Mouse (Mus musculus): ENCODE measurements around the gene Cbfb. TPM values are rescaled to one million over a fixed set of nuclear protein-coding genes. Genes with fewer than 3 reads are reported as not detected.
"Not testable (repeated sequence)": the region's sequence is repeated elsewhere in the genome, so short reads cannot be mapped to it uniquely, and the experiment has no call there.

Cbfb gene
- polyA plus RNA-seq (2015; fragmentation: Nextera tagmentation; extraction: Ambion mirVana): 68.5 and 77.3 TPM in 2 replicates

- DNase-seq (ENCODE audit: low spot score): peak; percentile 97
Measured at GRCm38 (mm10) chr8:105170381-105171115, at the start of gene Cbfb. TSS of gene Cbfb (plus strand) at chr8:105170674.

GRCm38 (mm10) chr8:105129864-105130263, 40.6 kb upstream of the Cbfb start:
- DNase-seq (ENCODE audit: low spot score): no peak

DNA sequence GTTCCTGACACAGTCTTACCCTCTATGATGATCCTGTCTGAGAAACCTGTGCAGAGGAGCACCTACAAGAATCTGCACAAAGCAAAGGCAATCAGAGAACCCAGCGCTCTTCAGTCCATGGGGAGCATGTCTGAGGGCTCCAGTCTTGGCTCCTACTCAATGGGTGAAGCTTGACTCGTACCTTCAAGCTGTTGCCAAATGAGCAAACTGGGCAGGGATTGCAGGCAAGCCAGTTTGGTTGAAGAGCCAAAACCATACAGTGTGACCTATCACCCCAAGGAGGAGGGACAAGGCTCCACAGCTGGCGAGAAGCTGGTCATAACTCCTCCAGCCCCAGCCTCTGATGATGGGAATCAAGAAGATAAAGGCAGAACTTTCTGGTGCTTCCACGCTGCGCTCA, 39.0 kb upstream of the Cbfb start, which contains the start of gene Ces4a:
TSS of gene Ces4a (plus strand) at position 292 of the 400 bp plus-strand sequence.
- no peak for DNase-seq (ENCODE audit: low spot score)

DNA sequence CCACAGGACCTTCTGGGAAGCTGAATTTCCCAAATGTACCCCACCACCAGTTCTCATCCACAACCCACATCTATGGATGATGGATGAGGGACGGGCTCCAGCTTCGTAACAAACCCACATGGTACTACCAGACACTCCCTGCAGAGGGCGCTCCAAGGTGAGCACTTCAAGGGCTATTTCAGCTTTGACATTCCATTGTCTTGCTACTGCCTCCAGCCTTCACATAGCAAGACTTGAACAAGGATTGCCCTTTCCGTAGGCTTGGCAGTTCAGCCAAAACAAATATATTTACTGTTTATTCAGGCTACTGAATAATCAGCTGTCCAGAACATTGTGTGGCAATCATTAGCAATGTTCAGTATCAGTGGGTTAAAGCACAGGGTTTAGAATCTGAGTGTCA, 32.1 kb upstream of the Cbfb start:
- DNase-seq (ENCODE audit: low spot score): peak; percentile 50

DNA sequence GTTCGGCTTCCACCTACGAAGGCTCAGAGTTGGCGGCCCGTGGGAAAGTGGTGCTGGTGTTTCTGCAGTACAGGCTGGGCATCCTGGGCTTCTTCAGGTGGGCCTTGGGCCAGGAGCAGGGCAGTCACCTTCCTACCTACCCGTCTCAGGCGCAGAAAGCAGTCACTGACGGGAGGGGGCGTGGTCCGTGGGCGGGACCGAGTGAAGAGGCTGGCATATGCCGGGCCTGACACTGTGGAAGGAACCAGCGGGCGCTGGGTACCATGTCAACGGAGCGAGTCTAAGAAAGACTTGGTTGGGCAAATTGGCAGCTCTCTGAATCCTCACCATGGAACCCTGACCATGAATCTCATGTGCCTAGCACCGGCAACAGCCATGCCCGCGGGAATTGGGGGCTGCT, 28.1 kb upstream of the Cbfb start:
- DNase-seq (ENCODE audit: low spot score): no peak

DNA sequence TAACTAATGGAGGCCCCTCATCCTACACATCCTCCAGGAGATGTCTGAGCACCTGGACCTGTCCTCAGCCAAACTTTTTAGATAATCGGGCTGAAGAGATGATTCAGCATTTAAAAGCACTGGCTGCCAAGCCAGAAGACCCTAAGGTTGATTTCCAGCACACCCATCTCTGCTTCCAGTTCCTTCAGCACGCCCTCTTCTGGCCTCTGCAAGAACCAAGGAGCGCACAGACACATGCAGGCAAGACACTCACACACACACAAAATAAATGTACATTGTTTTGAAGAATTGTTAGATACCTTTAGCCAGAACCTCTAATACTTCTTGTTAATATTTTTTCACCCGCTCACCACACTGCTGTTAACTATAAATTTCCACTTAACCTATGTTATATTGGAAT, 18.8 kb upstream of the Cbfb start:
- no peak for DNase-seq (ENCODE audit: low spot score)

- DNase-seq (ENCODE audit: low spot score): no peak
Measured at GRCm38 (mm10) chr8:105152623-105153398, 17.7 kb upstream of the Cbfb start.

- no peak for DNase-seq (ENCODE audit: low spot score)
Measured at GRCm38 (mm10) chr8:105154316-105154715, 16.2 kb upstream of the Cbfb start.

GRCm38 (mm10) chr8:105155091-105155745, 15.3 kb upstream of the Cbfb start:
- no peak for DNase-seq (ENCODE audit: low spot score)

GRCm38 (mm10) chr8:105157555-105157954, 12.9 kb upstream of the Cbfb start:
- peak; percentile 66 for DNase-seq (ENCODE audit: low spot score)

GRCm38 (mm10) chr8:105158084-105158483, 12.4 kb upstream of the Cbfb start:
- no peak for DNase-seq (ENCODE audit: low spot score)

DNA sequence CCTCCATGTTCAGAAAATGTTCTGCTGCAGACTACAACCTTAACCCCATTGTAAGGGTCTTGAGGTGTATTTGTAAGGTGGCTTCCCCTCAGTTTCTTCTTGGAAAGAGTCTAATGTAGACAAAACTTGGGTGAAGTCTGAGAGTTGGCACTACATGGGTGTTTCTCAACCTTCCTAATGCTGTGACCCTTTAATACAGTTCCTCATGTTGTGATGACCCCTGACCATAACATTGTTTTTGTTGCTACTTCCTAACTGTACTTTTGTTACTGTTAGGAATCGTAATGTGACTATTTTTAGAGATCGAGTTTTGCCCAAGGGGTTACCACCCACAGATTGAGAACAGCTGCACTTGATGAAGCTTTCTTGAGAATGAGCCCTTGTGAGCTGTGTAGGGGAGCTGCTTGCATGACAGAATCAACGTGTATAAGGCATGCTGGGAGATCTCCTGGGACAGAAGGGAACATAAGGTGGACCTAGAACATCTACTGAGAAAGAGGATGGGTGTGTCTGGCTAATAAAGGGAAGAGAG, 9.3 kb upstream of the Cbfb start:
- no peak for DNase-seq (ENCODE audit: low spot score)

GRCm38 (mm10) chr8:105164272-105164902, 6.1 kb upstream of the Cbfb start:
- DNase-seq (ENCODE audit: low spot score): no peak

DNA sequence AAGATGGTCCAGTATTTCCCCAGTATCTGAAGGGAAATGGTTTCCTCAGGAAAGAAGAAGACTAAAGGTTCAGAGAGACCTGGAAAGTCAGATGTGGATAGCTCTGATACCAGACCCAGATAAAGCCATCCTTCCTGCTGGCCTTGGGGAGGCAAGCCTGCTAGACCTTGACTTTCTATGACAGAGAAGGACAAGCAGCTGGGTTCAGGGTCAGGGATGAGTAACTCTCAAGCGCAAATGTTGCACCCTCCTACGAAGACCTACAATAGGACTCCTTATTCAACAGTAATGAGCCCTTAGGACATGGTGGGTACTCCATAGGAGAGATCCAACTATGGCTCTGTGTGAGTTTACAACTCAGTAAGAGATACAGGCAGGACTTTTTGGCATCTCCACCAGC, 5.3 kb upstream of the Cbfb start:
- DNase-seq (ENCODE audit: low spot score): no peak

DNA sequence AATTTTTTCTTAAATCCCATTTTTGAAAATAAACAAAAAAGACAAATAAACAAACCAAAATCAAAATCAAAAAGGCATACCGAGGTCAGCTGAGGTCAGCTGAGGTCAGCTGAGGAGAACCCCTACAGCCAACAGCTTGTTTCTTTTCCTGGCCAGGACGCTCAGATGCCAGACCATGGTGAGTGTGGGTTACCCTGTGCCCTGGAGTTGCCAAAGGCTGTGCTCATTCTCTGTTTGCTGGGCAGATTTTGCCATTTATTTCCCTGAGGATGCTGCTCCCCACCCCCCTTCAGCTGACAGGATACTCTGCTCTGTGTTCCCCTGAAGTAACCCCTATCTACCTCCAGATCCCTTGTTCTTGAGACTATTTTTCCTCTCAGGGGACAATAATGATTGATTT, 3.4 kb upstream of the Cbfb start:
- DNase-seq (ENCODE audit: low spot score): no peak

GRCm38 (mm10) chr8:105169582-105169981, 892 bp upstream of the Cbfb start:
- DNase-seq (ENCODE audit: low spot score): no peak

- DNase-seq (ENCODE audit: low spot score): no peak
Measured at GRCm38 (mm10) chr8:105170041-105170380, 463 bp upstream of the Cbfb start.

GRCm38 (mm10) chr8:105171116-105172002, 885 bp downstream of the Cbfb start:
- DNase-seq (ENCODE audit: low spot score): peak; percentile 79

GRCm38 (mm10) chr8:105172003-105172362, 1.5 kb downstream of the Cbfb start:
- no peak for DNase-seq (ENCODE audit: low spot score)

GRCm38 (mm10) chr8:105175287-105175686, 4.8 kb downstream of the Cbfb start:
- DNase-seq (ENCODE audit: low spot score): not testable (repeated sequence)

Data from thymus, postnatal 0 days (tissue).